Mouse (Mus musculus) liver, embryonic 12.5 days (tissue): ENCODE measurements around the gene Foxp1. TPM values are rescaled to one million over a fixed set of nuclear protein-coding genes. Genes with fewer than 3 reads are reported as not detected.

Experiments used
- ATAC-seq: fragments of 200-750 bp; cut with Nextera tagmentation; 2 replicates; pipeline ENCODE4 v1.8.0; 2017; ENCODE audit warnings: moderate number of reproducible peaks, mild to moderate bottlenecking, moderate library complexity
- H3K27ac ChIP-seq: fragments of 300-500 bp; sonication (generic); 2 replicates; pipeline ENCODE4 v1.5.1; 2016; ENCODE audit warnings: mild to moderate bottlenecking
- H3K27me3 ChIP-seq: fragments of 300-500 bp; sonication (generic); replicated peaks from 2 replicates; pipeline ENCODE4 v1.6.1; 2016; ENCODE audit warnings: mild to moderate bottlenecking, moderate library complexity
- H3K36me3 ChIP-seq: fragments of 300-500 bp; sonication (generic); 2 replicates; pipeline ENCODE4 v1.6.1; 2016; ENCODE audit warnings: mild to moderate bottlenecking, moderate library complexity
- H3K4me1 ChIP-seq: fragments of 300-500 bp; sonication (generic); 2 replicates; pipeline ENCODE4 v1.6.1; 2016
- H3K4me2 ChIP-seq: fragments of 300-500 bp; sonication (generic); 2 replicates; pipeline ENCODE4 v1.6.1; 2016; ENCODE audit warnings: mild to moderate bottlenecking, moderate library complexity
- H3K4me3 ChIP-seq: fragments of 300-500 bp; sonication (generic); 2 replicates; pipeline ENCODE4 v1.5.1; 2016; ENCODE audit warnings: mild to moderate bottlenecking, moderate library complexity
- H3K9ac ChIP-seq: fragments of 300-500 bp; sonication (generic); 2 replicates; pipeline ENCODE4 v1.6.1; 2016; ENCODE audit warnings: mild to moderate bottlenecking, moderate library complexity
- H3K9me3 ChIP-seq: fragments of 300-500 bp; sonication (generic); replicated peaks from 2 replicates; pipeline ENCODE4 v1.6.1; 2016; ENCODE audit warnings: mild to moderate bottlenecking, moderate library complexity
- WGBS: fragments of 180-500 bp; shearing (Covaris S2); methylation state at CpG from one replicate; pipeline ENCODE4 v1.1.7; 2016; ENCODE audit not compliant: insufficient replicate concordance; 5-methylcytosine and 5-hydroxymethylcytosine counted together
- polyA plus RNA-seq: library from polyadenylated mRNA; unstranded; fragments of >200 nt; fragmentation: Nextera tagmentation; extraction: Ambion mirVana; gene quantifications from 2 replicates; pipeline ENCODE4 v1.2.1, GENCODE M21; 2016

Foxp1 gene
- polyA plus RNA-seq, 1 experiment from 2014 or later, result 25.5 TPM

- Histone ChIP-seq H3K9me3 (no peaks in the 10 kb centered on the region), H3K27me3 (no peaks in the 10 kb centered on the region), H3K4me3 (no peak overlapping the region), H3K27ac (no peak overlapping the region), H3K9ac (no peak overlapping the region), H3K36me3 (no peaks in the 10 kb centered on the region), H3K4me2 (no peak overlapping the region), H3K4me1 (no peaks in the 10 kb centered on the region)
- ATAC-seq, result no peak
- 63% methylated on average over 5 of the region's 5 CpGs for WGBS
Observed at GRCm38 (mm10) chr6:99047322-99047721, 475.2 kb downstream of the Foxp1 start.

GRCm38 (mm10) chr6:99045845-99046788 lies 476.4 kb downstream of the Foxp1 start:
- ATAC-seq, result no peak
- Histone ChIP-seq H3K4me2 (no peak overlapping the region), H3K27ac (no peak overlapping the region), H3K27me3 (no peaks in the 10 kb centered on the region), H3K4me3 (no peak overlapping the region), H3K4me1 (no peaks in the 10 kb centered on the region), H3K36me3 (no peaks in the 10 kb centered on the region), H3K9ac (no peak overlapping the region), H3K9me3 (no peaks in the 10 kb centered on the region)
- WGBS, result 64% methylated on average over 5 of the region's 5 CpGs

DNA sequence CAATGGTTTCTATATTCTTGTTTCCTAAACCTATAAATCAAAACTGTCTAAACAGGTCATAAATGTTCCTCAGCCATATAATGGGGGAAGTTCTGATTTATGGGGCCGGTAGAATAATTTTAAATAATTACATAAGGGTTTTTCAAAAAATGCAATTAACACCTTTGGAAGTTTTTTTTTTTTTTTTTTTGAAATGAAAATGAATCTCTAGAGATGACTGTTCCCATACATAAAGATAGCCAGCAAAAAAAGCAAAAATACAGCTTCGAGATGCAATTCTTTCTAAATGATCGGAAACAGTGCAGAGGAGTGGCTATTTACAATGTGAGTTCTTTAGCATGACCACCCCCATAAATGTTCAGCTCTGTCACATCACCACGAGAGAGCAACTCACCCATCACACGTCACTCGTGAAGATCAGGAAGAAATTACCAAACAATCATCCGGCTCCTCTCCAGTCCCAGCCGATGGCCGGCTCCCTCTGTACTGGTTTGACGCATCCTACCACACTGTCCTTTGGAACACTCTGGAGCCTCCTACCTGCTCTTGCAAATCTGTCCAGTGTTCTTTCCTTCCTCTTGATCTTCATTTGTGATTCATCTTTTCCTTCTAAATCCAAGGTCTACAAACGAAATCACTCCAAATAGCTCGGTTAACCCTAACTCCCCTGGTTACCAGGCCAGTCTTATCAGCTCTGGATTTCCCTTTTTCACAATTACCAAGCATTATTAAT lies 478.4 kb downstream of the Foxp1 start:
- ATAC-seq, result no peak
- H3K4me2 ChIP-seq, result no peak overlapping the region
- no peaks in the 10 kb centered on the region for H3K27me3 ChIP-seq
- H3K9ac ChIP-seq, result no peak overlapping the region
- H3K36me3 ChIP-seq, result no peaks in the 10 kb centered on the region
- no peak overlapping the region for H3K4me3 ChIP-seq
- no peaks in the 10 kb centered on the region for H3K9me3 ChIP-seq
- peaks cover 9% of the 10 kb centered on the region; the same call in 1 of the 2 replicates for H3K4me1 ChIP-seq
- 76% methylated on average over 12 of the region's 12 CpGs for WGBS
- H3K27ac ChIP-seq, result no peak overlapping the region

- Histone ChIP-seq H3K9me3 (no peaks in the 10 kb centered on the region), H3K27me3 (no peaks in the 10 kb centered on the region), H3K4me3 (no peak overlapping the region), H3K4me1 (peaks cover 13% of the 10 kb centered on the region; the same call in 1 of the 2 replicates), H3K36me3 (no peaks in the 10 kb centered on the region), H3K9ac (no peak overlapping the region), H3K27ac (no peak overlapping the region), H3K4me2 (no peak overlapping the region)
- ATAC-seq, result no peak
- WGBS, result 78% methylated on average over 7 of the region's 7 CpGs
Observed at GRCm38 (mm10) chr6:99043226-99043625, 479.3 kb downstream of the Foxp1 start.

DNA sequence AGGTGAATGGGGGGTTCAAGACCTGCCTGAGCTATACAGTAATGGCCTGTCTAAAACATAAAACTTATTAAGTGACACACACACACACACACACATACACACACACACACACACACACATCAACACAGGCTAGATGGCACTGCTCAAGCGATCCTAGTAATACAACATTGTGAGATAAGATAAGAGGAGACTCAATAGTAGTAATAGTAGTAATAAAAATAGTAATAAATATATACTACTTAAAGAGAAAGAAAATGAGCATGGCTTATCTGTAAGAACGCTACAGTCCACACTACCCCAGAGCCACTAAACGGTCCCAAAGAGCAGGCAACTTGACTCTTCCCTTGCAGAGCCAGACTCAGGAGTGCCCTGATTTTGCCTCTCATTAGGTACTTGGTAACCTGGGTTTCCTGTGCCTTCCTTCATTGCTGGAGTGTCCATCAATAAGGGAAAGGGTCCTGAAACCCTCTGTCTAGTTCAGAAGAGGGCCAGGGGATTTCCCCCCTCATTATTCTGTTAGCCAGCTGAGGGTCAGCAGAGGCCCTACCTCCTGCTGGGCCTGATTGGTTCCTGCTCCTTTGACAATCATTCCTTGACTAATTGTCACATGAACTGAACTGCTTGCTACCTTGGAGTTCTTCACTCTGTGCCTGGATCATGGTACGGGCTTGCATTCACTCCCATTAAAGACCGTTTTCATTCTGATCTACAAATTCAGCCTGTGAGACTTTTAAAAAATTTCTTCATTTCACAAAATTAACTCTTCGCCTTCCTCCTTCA lies 480.2 kb downstream of the Foxp1 start:
- peaks cover 13% of the 10 kb centered on the region; the same call in 1 of the 2 replicates for H3K4me1 ChIP-seq
- WGBS, result 76% methylated on average over 6 of the region's 6 CpGs
- H3K4me3 ChIP-seq, result no peak overlapping the region
- H3K36me3 ChIP-seq, result no peaks in the 10 kb centered on the region
- no peak overlapping the region for H3K9ac ChIP-seq
- H3K27ac ChIP-seq, result no peak overlapping the region
- H3K4me2 ChIP-seq, result no peak overlapping the region
- H3K27me3 ChIP-seq, result no peaks in the 10 kb centered on the region
- no peaks in the 10 kb centered on the region for H3K9me3 ChIP-seq
- no peak for ATAC-seq

DNA sequence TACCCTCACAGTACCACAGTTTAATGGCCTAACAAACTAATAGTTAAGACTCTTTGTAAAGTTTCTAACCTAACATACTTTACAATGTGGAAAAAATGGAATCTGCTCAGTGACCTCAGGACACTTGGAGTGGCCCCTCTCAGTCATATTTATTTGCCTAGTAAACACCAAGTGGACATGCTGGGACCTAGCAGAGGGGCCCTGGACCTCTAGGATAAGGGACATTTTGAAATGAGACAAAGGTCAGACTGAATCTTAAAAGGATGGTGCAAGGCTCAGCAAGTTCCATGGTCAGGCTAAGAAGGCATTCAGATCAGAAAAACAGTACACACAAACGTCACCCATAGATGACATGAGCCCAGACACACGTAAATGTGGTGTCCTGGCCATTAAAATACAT lies 483.5 kb downstream of the Foxp1 start:
- 76% methylated on average over 2 of the region's 2 CpGs for WGBS
- Histone ChIP-seq H3K4me3 (no peak overlapping the region), H3K4me1 (peaks cover 13% of the 10 kb centered on the region; the same call in 1 of the 2 replicates), H3K27me3 (no peaks in the 10 kb centered on the region), H3K4me2 (no peak overlapping the region), H3K27ac (no peak overlapping the region), H3K36me3 (no peaks in the 10 kb centered on the region), H3K9ac (no peak overlapping the region), H3K9me3 (no peaks in the 10 kb centered on the region)
- no peak for ATAC-seq

GRCm38 (mm10) chr6:99035459-99036375 lies 486.8 kb downstream of the Foxp1 start:
- no peak overlapping the region for H3K4me2 ChIP-seq
- H3K4me1 ChIP-seq, result peaks cover 25% of the 10 kb centered on the region; the same call in 1 of the 2 replicates
- H3K27me3 ChIP-seq, result no peaks in the 10 kb centered on the region
- no peak for ATAC-seq
- H3K4me3 ChIP-seq, result no peak overlapping the region
- no peak overlapping the region for H3K27ac ChIP-seq
- no peaks in the 10 kb centered on the region for H3K9me3 ChIP-seq
- no peak overlapping the region for H3K9ac ChIP-seq
- 74% methylated on average over 8 of the region's 8 CpGs for WGBS
- H3K36me3 ChIP-seq, result no peaks in the 10 kb centered on the region

- ATAC-seq, result no peak
- Histone ChIP-seq H3K4me1 (peaks cover 25% of the 10 kb centered on the region), H3K9me3 (no peaks in the 10 kb centered on the region), H3K4me2 (no peak overlapping the region), H3K27ac (no peak overlapping the region), H3K36me3 (no peaks in the 10 kb centered on the region), H3K9ac (no peak overlapping the region), H3K4me3 (no peak overlapping the region), H3K27me3 (peaks cover 10% of the 10 kb centered on the region)
- WGBS, result 52% methylated on average over 6 of the region's 6 CpGs
Observed at GRCm38 (mm10) chr6:99033062-99033461, 489.5 kb downstream of the Foxp1 start.

DNA sequence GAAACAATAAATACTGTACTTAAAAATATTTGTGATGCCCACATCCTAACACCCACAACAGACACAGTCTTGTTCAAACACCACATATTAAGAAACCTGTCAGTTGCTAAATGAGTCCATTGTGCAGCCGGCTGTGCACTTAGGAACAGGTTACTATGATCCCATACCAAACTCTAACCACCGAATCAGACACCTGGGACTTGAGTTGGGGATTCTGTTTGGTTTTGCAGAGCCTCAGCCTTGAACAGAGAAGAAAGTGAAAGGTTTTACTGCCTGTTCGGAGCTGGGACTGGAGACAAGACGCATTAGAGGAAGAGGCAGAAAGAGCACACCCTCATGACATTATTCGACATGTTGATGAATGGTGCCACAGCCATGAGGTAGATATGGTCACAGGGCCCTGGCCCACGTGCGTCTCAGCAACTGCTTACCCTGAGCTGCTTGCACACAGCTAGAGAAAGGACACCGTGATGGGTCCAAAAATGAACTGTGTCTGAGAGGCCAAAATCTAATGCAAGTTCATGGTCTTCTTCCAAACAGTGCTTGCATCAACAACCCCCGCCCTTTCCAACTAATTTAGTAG lies 491.1 kb downstream of the Foxp1 start:
- Histone ChIP-seq H3K4me1 (peaks cover 30% of the 10 kb centered on the region), H3K27ac (peak overlapping the region; percentile 17; the same call in 1 of the 2 replicates)

DNA sequence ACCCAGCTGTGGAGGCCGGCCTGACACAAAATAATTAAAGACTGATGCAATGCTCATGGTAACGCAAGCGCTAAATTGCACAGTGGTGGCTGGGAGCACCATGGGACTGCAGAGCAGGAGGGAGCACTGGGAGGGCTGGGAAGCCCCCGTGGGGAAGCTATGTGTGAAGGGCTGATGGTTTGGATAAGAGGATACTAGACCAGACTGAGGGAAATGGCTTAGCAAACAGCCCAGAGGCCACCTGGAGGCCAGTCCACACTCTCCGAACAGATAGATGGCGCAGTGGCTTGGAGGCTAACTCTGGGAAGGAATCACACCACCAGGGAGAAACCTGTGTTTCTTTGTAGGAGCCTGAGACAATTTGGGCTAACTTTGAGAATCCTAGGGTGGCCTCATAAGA lies 492.3 kb downstream of the Foxp1 start:
- 42% methylated on average over 6 of the region's 6 CpGs for WGBS
- ATAC-seq, result no peak
- H3K36me3 ChIP-seq, result no peaks in the 10 kb centered on the region
- H3K27me3 ChIP-seq, result peaks cover 23% of the 10 kb centered on the region
- no peak overlapping the region for H3K4me2 ChIP-seq
- H3K4me1 ChIP-seq, result peaks cover 41% of the 10 kb centered on the region
- no peak overlapping the region for H3K4me3 ChIP-seq
- no peaks in the 10 kb centered on the region for H3K9me3 ChIP-seq
- no peak overlapping the region for H3K9ac ChIP-seq
- H3K27ac ChIP-seq, result no peak overlapping the region

More for the DNA sequence above, 491.1 kb downstream of the Foxp1 start:
- 48% methylated on average over 9 of the region's 9 CpGs for WGBS
- no peak overlapping the region for H3K4me3 ChIP-seq
- H3K27me3 ChIP-seq, result peaks cover 23% of the 10 kb centered on the region
- no peak overlapping the region for H3K4me2 ChIP-seq
- H3K36me3 ChIP-seq, result no peaks in the 10 kb centered on the region
- H3K9ac ChIP-seq, result no peak overlapping the region
- no peaks in the 10 kb centered on the region for H3K9me3 ChIP-seq
- ATAC-seq, result no peak
